Mouse (Mus musculus): ENCODE results near the gene Aimp1.

- no peak for TF ChIP-seq POLR2A (IDR thresholded peaks at IDR 0.05; ENCODE audit: low read depth, low read length)
- no peak for TF ChIP-seq CTCF (IDR thresholded peaks at IDR 0.05; ENCODE audit: borderline replicate concordance, insufficient read depth, low read length)
Observed at GRCm38 (mm10) chr3:132717316-132717715, 33.1 kb upstream of the Aimp1 start.
